Mouse (Mus musculus): ENCODE measurements around the gene Scaf1. TPM values are rescaled to one million over a fixed set of nuclear protein-coding genes. Genes with fewer than 3 reads are reported as not detected.
"Not testable (repeated sequence)": the region's sequence is repeated elsewhere in the genome, so short reads cannot be mapped to it uniquely, and the experiment has no call there.

The Scaf1 gene
- polyA plus RNA-seq, 1 experiment: 32.3 TPM

- 92% methylated on average over 26 of the region's 26 CpGs for WGBS
- DNase-seq (ENCODE audit: low read depth, low spot score): no peak
These were observed 30.7 kb upstream of the Scaf1 start for GRCm38 (mm10) chr7:45046853-45047350.

GRCm38 (mm10) chr7:45045741-45046140 lies 29.6 kb upstream of the Scaf1 start:
- no peak for DNase-seq (ENCODE audit: low read depth, low spot score)
- WGBS: 94% methylated on average over 22 of the region's 22 CpGs

GRCm38 (mm10) chr7:45043307-45043706 lies 27.1 kb upstream of the Scaf1 start:
- WGBS: 97% methylated on average over 14 of the region's 14 CpGs
- DNase-seq (ENCODE audit: low read depth, low spot score): no peak

- DNase-seq (ENCODE audit: low read depth, low spot score): no peak
- WGBS: 92% methylated on average over 9 of the region's 9 CpGs
These were observed 24.7 kb upstream of the Scaf1 start for GRCm38 (mm10) chr7:45040851-45041250.

GRCm38 (mm10) chr7:45038411-45038810 lies 22.2 kb upstream of the Scaf1 start:
- 95% methylated on average over 9 of the region's 9 CpGs for WGBS
- DNase-seq (ENCODE audit: low read depth, low spot score): no peak

- 53% methylated on average over 7 of the region's 7 CpGs for WGBS
- no peak for DNase-seq (ENCODE audit: low read depth, low spot score)
These were observed 21.7 kb upstream of the Scaf1 start for GRCm38 (mm10) chr7:45037720-45038361.

GRCm38 (mm10) chr7:45036702-45037101 lies 20.5 kb upstream of the Scaf1 start:
- 80% methylated on average over 11 of the region's 11 CpGs for WGBS
- DNase-seq (ENCODE audit: low read depth, low spot score): no peak

- no peak for DNase-seq (ENCODE audit: low read depth, low spot score)
- WGBS: 68% methylated on average over 3 of the region's 3 CpGs
These were observed 19.5 kb upstream of the Scaf1 start for GRCm38 (mm10) chr7:45035631-45036030.

- WGBS: 93% methylated on average over 19 of the region's 19 CpGs
- DNase-seq (ENCODE audit: low read depth, low spot score): no peak
These were observed 17.7 kb upstream of the Scaf1 start for GRCm38 (mm10) chr7:45033722-45034359.

- no peak for DNase-seq (ENCODE audit: low read depth, low spot score)
- 95% methylated on average over 8 of the region's 8 CpGs for WGBS
These were observed 14.7 kb upstream of the Scaf1 start for GRCm38 (mm10) chr7:45030857-45031256.

GRCm38 (mm10) chr7:45029995-45030394 lies 13.8 kb upstream of the Scaf1 start:
- no peak for DNase-seq (ENCODE audit: low read depth, low spot score)
- 90% methylated on average over 6 of the region's 6 CpGs for WGBS

- no peak for DNase-seq (ENCODE audit: low read depth, low spot score)
- WGBS: 88% methylated on average over 11 of the region's 11 CpGs
These were observed 12.2 kb upstream of the Scaf1 start for GRCm38 (mm10) chr7:45028351-45028750.

- 74% methylated on average over 9 of the region's 9 CpGs for WGBS
- no peak for DNase-seq (ENCODE audit: low read depth, low spot score)
These were observed 11.6 kb upstream of the Scaf1 start for GRCm38 (mm10) chr7:45027761-45028160.

GRCm38 (mm10) chr7:45026256-45026655 lies 10.1 kb upstream of the Scaf1 start:
- 70% methylated on average over 2 of the region's 2 CpGs for WGBS
- DNase-seq (ENCODE audit: low read depth, low spot score): no peak

GRCm38 (mm10) chr7:45025601-45026220 lies 9.5 kb upstream of the Scaf1 start:
- WGBS: 68% methylated on average over 8 of the region's 8 CpGs
- DNase-seq (ENCODE audit: low read depth, low spot score): no peak

- WGBS: 68% methylated on average over 15 of the region's 15 CpGs
- DNase-seq (ENCODE audit: low read depth, low spot score): no peak
These were observed 8.4 kb upstream of the Scaf1 start for GRCm38 (mm10) chr7:45024281-45025248.

GRCm38 (mm10) chr7:45023711-45024110 lies 7.5 kb upstream of the Scaf1 start:
- DNase-seq (ENCODE audit: low read depth, low spot score): not testable (repeated sequence)
- 61% methylated on average over 5 of the region's 5 CpGs for WGBS

- DNase-seq (ENCODE audit: low read depth, low spot score): no peak
- 79% methylated on average over 9 of the region's 9 CpGs for WGBS
These were observed 4.1 kb upstream of the Scaf1 start for GRCm38 (mm10) chr7:45020225-45020624.

GRCm38 (mm10) chr7:45019031-45019571 lies 2.9 kb upstream of the Scaf1 start:
- no peak for DNase-seq (ENCODE audit: low read depth, low spot score)
- 25% methylated on average over 8 of the region's 8 CpGs for WGBS
